Mouse (Mus musculus) kidney, postnatal 10 days (tissue): ENCODE measurements around the gene Cbfb.
"Not testable (repeated sequence)": the region's sequence is repeated elsewhere in the genome, so short reads cannot be mapped to it uniquely, and the experiment has no call there.

Source experiments
- DNase-seq: peaks from one replicate; pipeline ENCODE4 v3.0.0; 2021; ENCODE audit warnings: mixed read lengths

The Cbfb gene

DNA sequence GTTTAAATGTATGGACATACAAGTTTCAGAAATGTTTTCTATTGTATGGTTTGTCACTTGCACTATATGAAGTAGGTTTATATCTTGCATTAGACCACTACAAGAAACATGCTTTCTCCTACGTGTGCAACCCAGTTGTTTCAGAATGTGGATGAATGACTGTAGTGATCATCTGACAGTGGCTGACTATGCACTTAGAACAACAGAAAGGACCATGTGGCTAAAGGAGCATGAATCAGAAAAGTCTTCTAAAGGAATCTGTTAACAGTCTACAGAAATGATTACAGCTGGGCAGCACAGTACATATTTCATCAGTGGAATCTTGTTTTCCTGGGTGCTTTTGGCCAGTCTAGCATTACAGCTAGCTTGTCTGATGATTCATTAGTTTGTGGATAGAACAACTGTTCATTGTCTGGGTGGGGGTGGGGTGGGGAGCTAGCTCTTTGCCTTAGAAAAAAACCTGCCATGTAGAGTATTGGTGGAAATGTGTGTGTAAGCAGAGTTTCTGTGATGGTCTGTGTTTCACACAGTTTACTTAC lies 16.1 kb downstream of the Cbfb start:
- DNase-seq = no peak

DNA sequence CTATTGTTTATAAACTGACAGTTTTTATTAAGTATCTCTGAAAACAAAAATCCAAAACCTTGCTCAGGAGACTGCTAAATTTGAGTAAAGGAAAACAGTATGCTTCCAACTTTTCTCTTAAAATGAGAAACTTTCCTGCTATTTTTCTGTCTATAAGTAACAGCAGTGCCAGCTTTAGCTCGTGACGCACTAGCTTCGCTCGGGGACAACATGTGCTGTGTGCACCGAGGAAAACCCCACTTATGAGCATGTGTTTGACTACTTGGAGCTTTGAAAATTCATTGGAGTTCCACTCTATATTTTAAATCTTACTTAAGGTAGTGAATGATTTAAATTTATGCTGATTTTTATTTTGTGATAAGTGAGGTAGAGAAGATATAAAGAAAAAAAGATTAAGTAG lies 21.7 kb downstream of the Cbfb start:
- DNase-seq = no peak

DNA sequence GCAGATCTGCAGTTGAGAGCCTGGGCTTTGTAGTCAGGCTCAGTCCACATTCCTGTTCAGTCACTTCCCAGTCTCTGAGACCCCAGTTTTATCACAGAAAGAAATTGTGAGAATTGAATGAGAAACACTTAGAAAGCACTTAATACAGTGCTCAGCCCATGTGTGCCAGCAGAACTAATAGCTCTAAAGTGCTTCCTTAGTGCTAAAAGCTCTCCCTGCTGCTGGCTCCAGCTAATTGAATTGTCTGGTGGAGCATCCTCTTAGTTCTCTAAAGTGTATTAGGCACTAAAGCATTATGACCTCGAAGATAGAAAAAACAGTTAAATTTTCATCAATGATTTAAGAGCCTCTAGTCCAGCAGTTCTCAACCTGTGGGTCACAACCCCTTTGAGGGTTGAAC lies 35.3 kb downstream of the Cbfb start:
- DNase-seq = no peak

DNA sequence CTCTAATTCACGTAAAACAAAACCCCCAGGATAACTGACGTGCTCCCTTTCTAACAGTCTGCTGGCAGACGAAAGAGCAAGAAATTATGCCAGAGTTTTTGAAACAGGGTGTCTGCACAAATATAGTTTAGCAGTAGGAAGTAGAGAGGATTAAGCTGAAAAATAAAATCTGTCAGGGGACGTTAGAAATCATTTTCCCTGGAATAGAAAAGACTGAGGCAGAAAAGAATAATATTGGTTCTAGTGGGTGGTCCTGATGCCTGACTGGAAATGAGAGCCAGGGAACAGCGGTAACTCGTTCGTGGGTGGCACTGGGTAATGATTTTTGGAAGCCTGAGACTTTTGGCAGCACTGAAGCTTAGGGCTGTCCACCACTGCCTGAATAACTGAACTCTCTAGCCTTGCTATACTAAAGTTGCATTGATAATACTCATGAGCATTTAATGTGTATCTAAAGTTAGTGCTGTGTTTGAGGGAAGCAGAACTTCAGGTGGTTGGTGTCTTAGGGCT lies 36.3 kb downstream of the Cbfb start:
- DNase-seq = no peak

DNA sequence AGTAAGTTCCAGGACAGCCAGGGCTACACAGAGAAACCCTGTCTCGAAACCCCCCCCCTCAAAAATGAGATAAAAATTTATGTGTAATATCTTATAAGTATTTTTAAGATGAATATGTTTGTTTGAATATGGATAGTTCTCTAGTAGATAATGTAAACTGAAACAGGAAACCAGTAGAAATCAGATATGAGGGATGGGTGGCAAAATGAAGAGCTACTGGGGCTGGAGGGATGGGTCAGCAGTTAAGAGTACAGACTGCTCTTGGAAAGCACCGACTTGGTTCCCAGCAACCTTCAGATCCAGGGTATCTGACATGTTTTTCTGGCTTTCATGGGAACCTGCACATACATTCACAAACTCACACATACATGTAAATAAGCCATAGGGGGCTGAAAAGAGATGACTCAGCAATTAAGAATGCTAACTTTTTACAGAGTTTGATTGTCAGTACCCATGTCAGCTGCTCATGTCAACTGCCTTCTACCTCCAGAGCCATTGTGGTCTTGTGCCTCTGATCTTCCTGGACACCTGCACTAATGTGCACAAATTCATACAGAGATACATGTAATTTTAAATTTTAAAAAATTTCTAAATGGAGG lies 37.3 kb downstream of the Cbfb start:
- DNase-seq = no peak

DNA sequence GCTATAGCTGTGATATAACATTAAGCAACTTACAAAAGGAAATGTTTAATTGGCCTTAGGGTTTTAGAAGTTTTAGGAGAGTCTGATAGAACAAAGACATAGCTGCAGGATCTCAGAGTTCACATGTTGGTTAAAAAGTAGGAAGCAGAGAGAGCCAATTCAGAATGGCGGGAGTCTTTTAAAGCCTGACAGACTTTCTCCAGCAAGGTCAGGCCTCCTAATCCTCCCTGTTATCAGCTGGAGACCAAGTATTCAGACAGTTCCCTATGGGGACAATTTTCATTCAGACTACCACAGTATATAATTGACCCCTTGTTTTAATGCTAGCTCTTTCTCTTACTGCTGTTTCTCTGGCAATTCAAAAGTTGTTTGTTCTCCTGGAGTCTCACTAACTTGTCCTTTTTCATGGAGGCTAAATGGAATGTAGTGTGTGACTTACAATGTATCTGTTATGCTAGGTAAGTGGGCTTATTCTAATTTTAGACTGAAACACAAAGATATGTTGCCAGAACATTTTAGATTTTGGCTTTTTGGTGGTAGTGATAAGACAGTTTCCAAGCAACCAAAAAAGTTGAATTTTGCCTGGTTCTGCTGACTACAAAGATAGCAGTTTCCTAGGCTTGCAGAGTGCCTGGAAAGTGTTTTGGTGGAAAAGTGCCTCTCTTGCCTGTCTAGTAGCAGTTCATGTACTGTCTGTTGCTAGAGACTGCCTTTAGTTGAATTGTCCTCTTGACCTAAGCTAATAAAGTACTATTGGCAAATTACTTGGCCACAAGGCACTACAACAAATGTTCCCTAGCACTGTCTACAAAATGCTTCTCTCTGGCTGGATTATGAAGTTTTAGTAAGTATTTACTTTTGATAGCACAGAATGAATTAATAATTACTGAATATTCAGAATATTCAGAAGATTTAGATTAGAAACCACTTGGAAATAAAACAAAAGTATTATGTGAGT lies 39.0 kb downstream of the Cbfb start:
- DNase-seq = no peak

DNA sequence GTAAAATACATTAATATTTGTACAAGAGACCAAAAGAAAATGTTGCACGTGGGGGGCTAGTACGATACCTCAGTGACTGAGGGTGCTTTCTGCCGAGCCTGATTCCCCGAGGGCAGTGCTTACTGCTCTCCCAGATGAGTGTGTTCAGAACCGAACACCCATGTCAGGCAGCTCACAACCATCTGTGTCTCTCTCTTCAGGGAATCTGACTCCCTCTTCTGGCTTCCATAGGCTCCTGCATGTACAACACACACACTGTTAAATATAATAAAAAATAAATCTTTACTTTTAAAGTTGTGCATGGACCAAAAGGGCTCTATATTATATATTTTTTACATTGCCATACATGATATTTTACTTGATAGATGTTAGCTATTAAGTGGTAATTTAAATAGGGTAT lies 43.6 kb downstream of the Cbfb start:
- DNase-seq = no peak

DNA sequence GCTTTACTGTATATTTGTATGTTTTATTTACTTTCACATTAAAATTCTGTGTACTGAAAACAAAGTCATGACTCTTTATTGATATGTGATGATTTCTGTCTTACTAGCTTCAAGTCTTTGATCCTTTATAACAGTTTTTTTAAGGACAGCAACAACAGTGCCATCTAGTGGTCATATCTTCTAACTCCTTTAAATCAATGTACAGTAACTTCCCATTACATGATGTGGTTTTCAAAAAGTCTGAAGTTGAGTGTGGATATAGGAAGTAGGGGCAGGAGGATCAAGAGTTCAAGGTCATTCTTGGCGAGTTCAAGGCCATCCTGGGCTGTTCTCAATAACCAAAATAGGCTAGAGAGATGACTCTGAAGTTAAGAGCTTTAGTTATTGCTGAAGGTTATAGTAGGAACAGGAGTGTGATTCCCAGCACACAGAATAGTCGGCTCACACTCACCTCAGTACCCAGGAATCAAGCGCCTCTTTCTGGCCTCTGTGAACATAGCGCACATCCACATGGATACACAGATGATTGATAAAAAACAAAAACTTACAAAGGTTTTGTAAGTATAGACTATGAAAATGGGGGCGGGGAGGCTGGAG lies 47.5 kb downstream of the Cbfb start:
- DNase-seq = no peak

DNA sequence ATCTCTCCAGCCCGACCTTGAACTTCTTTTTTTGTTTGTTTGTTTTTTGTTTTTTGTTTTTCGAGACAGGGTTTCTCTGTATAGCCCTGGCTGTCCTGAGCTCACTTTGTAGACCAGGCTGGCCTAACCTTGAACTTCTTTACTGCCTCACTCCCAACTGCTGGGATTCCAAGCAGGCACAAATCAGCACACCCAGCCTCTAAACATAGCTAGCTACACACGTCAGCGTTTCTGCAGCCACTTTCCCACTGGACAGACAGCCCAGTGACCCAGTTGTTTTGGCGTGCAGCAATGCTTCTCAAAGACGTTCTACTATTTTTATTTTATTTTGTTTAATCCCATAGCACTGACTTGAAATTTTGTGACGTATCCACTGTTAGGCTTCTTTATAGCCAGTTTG lies 53.4 kb downstream of the Cbfb start:
- DNase-seq = no peak

DNA sequence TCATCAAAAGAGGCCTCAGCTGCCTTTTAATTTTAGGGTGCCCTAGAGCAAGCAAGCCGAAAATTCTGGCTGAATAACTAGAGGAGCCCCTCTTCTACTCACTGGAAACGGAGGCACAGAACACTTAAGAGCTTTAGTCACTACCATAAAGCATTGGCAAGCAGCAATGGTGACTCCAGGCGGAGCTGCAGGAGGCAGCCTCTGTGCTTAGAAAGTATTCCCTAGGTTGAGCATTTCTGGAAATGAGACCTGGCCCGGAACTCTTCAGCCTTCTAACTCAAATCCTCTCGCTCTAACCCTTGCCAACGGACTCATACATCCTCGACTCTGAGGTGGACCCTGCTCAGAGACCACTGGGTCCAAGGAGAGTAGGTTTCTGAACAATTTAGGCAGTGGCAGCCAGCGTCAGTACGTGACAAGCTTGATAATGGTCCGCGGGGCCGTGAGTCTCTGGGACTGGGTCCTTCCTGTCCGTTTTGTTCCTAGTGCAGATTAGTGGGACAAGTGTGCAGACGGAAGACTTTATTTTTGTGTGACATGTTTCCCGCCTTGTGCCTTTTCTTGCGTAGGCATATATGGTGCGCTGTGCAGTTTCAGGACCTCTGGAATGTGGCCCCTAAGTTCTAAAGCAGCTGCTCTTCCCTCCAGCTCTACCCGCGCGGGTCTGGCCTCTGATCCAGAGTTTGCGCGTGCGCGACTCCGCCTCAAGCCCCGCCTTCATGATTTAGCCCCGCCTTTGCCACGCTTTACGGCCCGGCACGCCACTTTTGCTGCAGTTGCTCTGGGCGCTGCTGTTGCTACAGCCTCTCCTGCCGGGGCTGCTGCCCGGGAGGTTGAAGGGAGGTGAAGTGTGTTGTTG lies 54.2 kb downstream of the Cbfb start, which contains the start of gene D230025D16Rik:
TSS of gene D230025D16Rik (plus strand) at position 733 of the 859 bp plus-strand sequence.
- peak; percentile 98 for DNase-seq

DNA sequence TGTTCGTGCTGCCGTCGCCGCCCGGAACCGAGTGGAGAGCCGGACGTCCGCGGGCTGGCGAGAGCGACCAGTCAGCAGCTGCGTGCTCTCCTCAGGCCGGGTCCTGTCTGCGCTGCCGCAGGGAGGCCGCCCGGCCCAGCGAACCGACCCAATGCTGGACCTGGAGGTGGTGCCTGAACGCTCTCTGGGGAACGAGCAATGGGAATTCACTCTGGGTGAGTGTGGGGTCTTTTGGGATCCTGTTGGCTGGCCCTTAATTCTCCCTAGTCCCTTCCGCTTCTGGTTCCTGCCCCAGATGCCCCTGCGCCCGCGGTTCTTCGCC lies 54.8 kb downstream of the Cbfb start:
- no peak for DNase-seq

DNA sequence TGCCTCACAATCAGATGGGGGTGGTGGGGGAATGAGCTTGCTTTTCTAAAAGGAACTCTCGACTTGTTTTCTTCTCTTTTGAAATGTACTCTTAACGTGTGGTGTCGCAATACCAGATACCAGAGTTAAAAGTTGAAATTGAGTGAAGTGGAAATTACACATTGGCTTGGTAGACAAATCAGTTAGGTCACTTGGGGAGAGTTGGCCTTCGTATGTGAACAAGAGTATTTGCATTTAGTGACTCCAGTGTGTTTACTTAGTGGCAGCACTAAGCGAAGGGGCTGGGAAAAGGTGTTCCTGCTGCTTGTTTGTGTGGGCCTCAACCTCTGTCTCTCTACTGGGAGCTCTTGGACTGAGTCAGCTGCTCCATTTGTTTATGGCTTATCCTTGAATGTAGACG lies 55.4 kb downstream of the Cbfb start:
- DNase-seq = no peak

DNA sequence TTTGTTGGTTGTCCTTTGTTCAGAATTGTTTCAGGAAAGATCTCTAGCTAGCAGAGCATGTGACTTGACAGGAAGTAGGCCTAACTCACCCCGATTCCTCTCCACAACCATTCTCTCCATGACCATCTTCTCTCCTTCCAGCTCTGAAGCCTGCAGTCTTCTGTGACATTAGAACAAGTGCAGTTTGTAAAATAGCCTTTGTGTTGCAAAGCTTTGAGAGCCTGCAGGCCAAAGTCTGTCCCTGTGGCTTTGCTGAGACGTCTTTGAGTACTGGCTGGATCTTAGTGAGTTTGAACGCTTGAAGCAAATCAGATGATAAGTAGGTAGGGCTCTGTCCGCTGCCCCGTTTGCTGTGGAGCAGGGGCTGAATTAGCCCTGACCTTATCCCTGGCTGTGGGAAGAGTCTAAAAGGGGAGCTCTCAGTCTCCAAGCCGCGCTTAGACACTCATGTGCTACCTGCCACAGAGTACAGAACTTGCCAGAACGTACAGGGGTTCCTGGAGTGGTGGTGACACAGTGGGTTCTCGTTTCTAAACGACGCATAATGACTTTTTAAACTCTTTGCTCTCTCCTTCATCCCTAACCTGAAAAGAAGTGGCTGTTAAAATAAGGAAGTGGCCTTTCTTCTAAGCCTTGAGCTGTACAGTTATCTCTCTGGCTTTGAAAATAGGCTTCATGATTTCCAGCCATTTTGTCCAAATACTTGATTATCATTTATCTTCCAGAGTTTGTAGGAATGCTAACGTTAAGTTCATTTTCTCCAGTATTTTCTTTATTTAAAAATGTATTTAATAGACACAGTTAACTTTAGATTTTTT lies 61.2 kb downstream of the Cbfb start:
- DNase-seq = no peak

DNA sequence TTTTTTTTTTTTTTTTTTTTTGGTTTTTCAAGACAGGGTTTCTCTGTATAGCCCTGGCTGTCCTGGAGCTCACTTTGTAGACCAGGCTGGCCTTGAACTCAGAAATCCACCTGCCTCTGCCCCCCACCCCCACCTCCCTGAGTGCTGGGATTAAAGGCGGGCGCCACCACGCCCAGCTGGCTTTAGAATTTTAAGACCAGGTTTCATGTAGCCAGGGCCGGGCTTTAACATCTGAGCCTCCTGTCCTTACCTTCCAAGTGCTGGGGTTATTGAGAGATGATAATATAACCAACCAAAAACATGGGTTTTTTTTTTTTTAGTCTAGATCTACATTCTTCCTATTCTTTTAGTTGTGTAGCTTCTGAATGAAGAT lies 61.8 kb downstream of the Cbfb start:
- DNase-seq = not testable (repeated sequence)

DNA sequence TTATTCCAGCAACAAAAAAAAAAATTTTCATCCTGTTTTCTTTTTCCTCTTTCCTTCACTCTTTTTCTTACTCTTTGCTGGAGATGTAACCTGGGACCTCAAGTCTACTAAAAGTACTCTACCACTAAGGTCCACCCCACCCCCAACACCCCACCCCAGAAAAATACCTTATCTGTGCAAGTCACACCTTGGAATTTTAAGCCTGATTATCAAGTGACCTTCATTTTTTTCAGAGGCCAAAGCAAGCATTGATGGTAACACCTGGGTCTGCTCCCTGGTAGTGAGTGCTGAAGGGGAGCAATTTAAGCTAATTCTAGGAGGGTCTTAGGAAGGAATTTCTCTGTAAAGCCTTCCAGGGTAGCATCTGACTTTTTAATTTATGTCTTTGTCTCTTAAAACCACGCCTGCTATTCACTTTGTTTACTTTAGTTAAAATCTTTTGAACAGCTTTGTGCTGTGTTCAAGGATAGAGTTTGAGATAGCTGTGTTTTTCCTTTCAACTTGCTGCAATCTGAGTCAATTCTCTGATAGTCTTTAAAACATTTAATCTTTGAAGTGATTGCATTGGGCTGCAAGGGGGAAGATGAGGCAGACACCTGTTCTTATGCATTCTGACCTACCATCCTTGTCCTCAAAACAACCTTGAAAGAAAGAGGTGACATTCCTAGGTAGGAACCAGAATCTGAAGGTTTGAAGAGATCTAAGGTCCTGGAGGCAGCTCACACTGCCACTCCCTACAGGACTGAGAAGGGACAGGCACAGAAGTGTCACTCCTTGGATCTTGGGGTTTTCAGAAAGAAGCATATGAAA lies 62.9 kb downstream of the Cbfb start:
- DNase-seq = no peak

DNA sequence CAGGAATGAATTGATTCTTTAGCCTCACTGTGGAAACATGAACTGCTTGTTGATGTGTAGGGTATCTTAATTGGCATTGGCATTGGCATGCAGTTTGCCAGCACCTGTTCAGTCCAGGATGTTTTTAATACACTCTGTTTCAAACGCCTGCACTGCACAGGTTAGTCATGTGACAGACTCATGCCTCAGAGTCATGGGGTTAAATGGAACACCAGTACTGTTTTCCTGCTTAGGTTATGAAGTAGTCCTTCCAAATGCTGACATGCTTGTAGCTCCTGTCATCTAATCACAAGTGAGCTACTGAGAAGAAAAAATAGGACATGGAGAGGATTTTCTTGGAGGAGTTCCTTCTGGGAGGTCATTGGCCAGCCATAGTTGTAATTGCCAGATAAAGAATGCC lies 64.7 kb downstream of the Cbfb start:
- no peak for DNase-seq

DNA sequence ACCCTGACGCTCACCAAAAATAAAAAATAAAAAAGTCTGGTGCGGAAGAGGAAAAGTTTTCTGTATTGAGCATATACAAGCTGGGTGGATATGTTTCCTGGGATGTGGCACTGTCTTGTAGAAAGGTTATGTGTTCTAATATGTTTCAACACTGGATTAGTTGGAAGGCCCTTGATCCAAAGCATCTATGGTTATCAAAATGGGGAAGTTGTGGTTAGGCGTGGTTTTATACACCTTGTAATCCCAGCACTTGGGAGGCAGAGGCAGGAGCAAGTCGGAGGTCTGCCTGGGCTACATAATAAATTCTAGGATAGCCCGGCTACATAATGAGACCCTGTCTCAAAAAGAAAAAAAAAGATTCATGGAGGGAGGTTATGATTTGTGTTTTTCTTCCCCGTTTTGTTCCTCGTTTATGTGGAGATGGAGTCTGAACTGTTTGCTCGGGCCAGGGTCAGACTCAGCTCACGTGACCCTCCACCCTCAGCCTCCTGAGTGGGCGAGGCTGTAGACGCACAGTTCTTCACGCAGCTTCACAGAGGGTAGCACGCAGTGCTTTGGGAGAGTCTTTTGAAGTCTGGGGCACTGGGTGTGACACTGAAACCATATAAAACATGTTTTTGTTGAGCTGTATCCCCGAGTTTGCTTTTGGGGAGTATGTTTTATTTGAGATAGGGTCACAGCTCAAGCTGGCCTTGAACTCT lies 67.1 kb downstream of the Cbfb start:
- no peak for DNase-seq

DNA sequence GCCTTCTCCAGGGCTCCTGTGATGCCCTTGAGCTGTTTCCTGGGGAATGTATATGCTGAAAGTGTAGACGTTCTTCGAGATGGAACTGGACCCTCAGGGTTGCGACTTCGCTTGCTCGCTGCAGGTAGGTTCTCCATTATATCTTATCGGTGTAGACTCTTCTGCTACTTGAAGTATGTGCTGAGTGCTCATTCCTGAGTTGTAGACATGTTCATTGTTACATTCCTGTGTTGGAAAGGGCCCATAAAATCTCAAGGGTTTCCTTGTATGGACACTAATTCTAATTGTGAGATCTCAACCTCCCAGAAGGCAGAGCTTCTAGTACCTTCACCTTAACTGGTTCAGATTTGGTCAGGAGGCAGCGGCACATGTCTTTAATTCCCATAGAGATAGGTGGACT lies 70.5 kb downstream of the Cbfb start:
- DNase-seq = no peak

DNA sequence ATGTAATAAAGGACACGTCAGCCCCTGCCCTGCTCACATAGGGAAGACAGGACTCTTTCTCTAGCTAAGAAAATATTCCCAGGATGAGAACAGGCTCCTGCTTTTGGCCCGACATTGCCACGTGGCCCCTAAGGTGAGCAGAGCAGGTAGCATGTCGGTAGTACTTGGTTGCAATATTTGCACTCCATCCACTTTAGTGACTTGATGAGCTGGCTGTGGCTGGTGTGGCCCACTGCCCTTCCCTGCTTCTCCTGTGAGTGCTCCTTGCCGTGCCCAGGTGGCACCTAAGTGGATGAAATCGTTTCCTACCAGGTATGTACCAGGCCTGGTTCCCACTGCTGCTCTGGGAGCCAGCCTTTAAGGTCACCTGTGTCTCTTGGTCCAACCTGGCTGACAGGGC lies 81.5 kb downstream of the Cbfb start:
- no peak for DNase-seq
